Mouse (Mus musculus): Measurements from ENCODE around the gene Tnfrsf18.

Gene Tnfrsf18

DNA sequence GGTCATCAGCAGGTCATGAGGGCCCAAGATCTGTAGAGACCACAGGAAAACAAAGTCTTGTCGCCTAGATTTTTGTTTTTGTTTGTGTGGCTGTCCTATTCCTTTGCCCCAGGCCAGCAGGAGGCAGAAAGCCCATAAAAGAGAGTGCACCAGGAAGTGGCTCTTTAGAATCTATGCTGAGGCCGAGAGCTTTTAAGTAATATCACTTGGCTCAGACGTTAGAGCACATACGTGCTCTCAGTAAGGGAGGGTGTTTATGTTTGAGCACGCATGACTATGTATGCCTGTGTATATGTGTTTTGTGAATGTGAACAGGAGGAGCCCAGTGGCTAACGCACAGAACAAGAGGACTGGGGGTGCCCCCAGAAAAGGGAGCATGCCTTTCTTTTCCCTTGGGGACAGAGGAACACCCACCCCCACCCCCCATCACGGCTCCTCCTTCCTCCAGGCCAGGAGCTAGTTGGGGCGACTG, 51.0 kb downstream of the Tnfrsf18 start:
- 47% methylated on average over 8 of the region's 8 CpGs for WGBS

DNA sequence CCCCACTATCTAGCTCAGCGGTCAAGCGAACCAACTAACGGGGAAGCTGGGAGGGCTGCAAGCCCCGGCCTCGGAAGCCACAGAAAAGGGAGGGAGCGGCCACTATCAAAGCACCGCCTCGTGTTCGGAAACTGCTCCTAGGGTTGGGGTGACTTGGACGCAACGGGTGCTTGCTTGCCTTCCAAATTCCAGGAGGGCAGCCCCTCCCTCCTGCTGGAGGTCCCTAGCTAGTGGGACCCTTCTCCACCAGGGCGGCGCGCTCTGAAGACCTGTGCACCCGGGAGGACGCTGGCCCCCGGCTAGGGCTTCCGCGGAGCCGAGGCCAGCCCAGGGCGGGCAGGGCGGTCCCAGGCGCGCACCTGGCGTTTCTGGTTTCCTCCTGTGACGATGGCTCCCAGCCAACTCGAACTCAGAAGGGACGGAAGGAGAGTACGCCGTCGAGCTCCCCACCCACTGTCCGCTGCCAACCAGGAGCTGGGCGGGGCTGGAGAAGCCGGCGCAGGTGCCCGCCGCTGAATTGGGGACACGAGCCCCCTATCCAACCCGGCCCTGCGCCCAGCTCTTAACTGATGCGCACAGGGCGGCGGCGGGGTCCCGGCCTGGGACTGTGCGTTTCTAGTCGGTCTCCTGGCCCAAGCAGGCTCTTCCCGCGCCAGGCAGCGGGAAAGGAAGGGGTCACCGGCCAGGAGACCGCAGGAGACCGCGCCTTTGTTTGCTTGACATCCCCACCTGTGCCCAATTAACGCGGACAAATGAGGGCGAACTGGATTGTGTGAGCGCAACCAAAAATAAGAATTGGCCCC, 51.7 kb downstream of the Tnfrsf18 start:
- WGBS = 4% methylated on average over 58 of the region's 58 CpGs

Data from cerebral cortex, adult 2 months (tissue).